ENCODE assay signal across 25 mouse cellular contexts in the genomic region with DNA sequence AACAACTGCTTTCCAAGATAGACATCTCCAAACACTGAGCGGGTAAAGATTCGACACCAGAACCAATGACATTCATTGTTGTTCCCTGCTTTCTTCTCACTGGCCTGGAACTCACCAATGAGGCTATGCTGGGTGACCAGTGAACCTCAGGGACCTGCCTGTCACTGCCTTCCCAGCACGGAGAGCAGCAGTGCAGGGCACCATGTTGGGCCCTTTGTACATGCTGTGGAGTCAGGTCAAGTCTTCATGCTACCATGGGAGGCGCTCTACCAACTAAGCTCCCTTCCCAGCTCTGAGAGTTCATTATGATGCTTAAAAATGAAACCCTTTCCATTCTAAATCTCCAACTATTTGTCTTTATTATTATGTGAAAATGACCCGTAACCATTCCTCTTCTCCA. TPM values are rescaled to one million over a fixed set of nuclear protein-coding genes. Genes with fewer than 3 reads are reported as not detected.
DNase-seq lines count a peak whose midpoint lies in the region; ATAC-seq and TF ChIP-seq lines count a peak whose summit lies in the region.
"Had no signal": no experiment of that assay in that cellular context is flagged by ENCODE, and none has a peak within 500 bp of the region (broad histone marks: within the 10 kb centered on the region; RNA-seq: fewer than 3 reads in every experiment).

No protein-coding gene starts in this region.

- H3K4me1 ChIP-seq in kidney, adult 2 months (ENCODE audit: control insufficient read depth, insufficient read depth, low read length): no peaks in the 10 kb centered on the region; the same call in 1 of the 2 replicates
- H3K4me1 ChIP-seq in kidney, embryonic 15.5 days: 0 out of 2 replicates have a peak, but pooled peaks cover 3% of the 10 kb centered on the region

- TF ChIP-seq POLR2A in kidney, adult 2 months (IDR thresholded peaks at IDR 0.05; ENCODE audit: low read depth, low read length): no peak

- ATAC-seq in kidney, embryonic 15.5 days (replicated peaks; ENCODE audit: low FRiP score): no peak
- ATAC-seq: activated CD4-positive, CD25-positive, alpha-beta regulatory T cell, adult 4 months; forebrain, embryonic 14.5 days; forebrain, embryonic 16.5 days had no signal

- no peak overlapping the region for H3K4me2 ChIP-seq in kidney, embryonic 15.5 days
- H3K4me2 ChIP-seq: forebrain, embryonic 12.5 days had no signal

- intact Hi-C loops in left cerebral cortex, postnatal 14 days (cut with DNase I): no loop called here

- no peaks in the 10 kb centered on the region for H3K27me3 ChIP-seq in kidney, adult 2 months (replicated peaks; ENCODE audit: control insufficient read depth, insufficient read depth, low read length)
- H3K27me3 ChIP-seq in kidney, embryonic 15.5 days: peaks cover 14% of the 10 kb centered on the region
- H3K27me3 ChIP-seq: embryonic facial prominence, embryonic 13.5 days had no signal

- no peaks in the 10 kb centered on the region for H3K9me3 ChIP-seq in kidney, embryonic 15.5 days (replicated peaks)
- H3K9me3 ChIP-seq: embryonic facial prominence, embryonic 13.5 days; embryonic facial prominence, embryonic 15.5 days; forebrain, embryonic 10.5 days; forebrain, embryonic 12.5 days had no signal

- TF ChIP-seq CTCF in kidney, adult 2 months (conservative IDR thresholded peaks at IDR 0.05; ENCODE audit: insufficient read depth, insufficient read length, low read depth, low read length): no peak

- peak; percentile 71 for DNase-seq in ES-CJ7 (ENCODE audit: low read depth, low spot score)
- peak; percentile 32 for DNase-seq in NIH3T3 (ENCODE audit: low read depth)
- DNase-seq in WW6 (ENCODE audit: low read depth, low spot score): peak; percentile 42
- DNase-seq in kidney, adult 2 months: no peak
- DNase-seq in gastrocnemius, postnatal 25 days: no peak
- no peak for DNase-seq in left cerebral cortex, postnatal 14 days (ENCODE audit: low spot score in 2 of 2)
- DNase-seq: adrenal gland, adult 8-10 months; adrenal gland, postnatal 14 days; adrenal gland, postnatal 36 days; cerebellum, adult 11-12 months; cerebellum, adult 2 months; cerebellum, adult 9-10 months; cerebellum, postnatal 10 days; cerebellum, postnatal 25 days; embryo, embryonic 11 days had no signal

- H3K4me3 ChIP-seq in kidney, adult 2 months (ENCODE audit: insufficient read depth, low read depth, low read length): no peak overlapping the region
- H3K4me3 ChIP-seq in kidney, embryonic 15.5 days (replicated peaks): no peak overlapping the region
- H3K4me3 ChIP-seq: embryonic facial prominence, embryonic 13.5 days; embryonic facial prominence, embryonic 15.5 days; erythroblast, embryonic 14.5 days; forebrain, embryonic 10.5 days; forebrain, embryonic 12.5 days had no signal

- no peak overlapping the region for H3K27ac ChIP-seq in kidney, adult 2 months (ENCODE audit: insufficient read depth, low read depth, low read length)
- no peak overlapping the region for H3K27ac ChIP-seq in kidney, embryonic 15.5 days
- H3K27ac ChIP-seq: embryonic facial prominence, embryonic 13.5 days; embryonic facial prominence, embryonic 15.5 days; forebrain, embryonic 10.5 days; forebrain, embryonic 12.5 days had no signal

- no peaks in the 10 kb centered on the region for H3K36me3 ChIP-seq in kidney, adult 2 months (ENCODE audit: control insufficient read depth, insufficient read depth, low read length)
- H3K36me3 ChIP-seq in kidney, embryonic 15.5 days: no peaks in the 10 kb centered on the region
- H3K36me3 ChIP-seq: embryonic facial prominence, embryonic 13.5 days; embryonic facial prominence, embryonic 15.5 days; forebrain, embryonic 10.5 days; forebrain, embryonic 12.5 days; G1E had no signal

- H3K9ac ChIP-seq in kidney, embryonic 15.5 days: no peak overlapping the region
- H3K9ac ChIP-seq: embryonic facial prominence, embryonic 13.5 days; embryonic facial prominence, embryonic 15.5 days; forebrain, embryonic 12.5 days had no signal

- 89% methylated on average over 5 of the region's 5 CpGs for WGBS in kidney, adult 2 months
- WGBS in kidney, embryonic 15.5 days: 86% methylated on average over 5 of the region's 5 CpGs

RNA-seq across cellular contexts. Expression of a gene that starts 6.8 kb away (rescaled TPM):
- 20.1 and 27.5 TPM in 2 replicates for polyA plus RNA-seq in kidney, adult 2 months (2012; rRNA removed)
- 1 to 10 TPM; 4.5 to 6.3 TPM for total RNA-seq in gastrocnemius, postnatal 25 days (2021)
- polyA plus RNA-seq in kidney, embryonic 15.5 days (2015; fragmentation: Nextera tagmentation; extraction: Ambion mirVana): 9.7 and 11.1 TPM in 2 replicates
- total RNA-seq in left cerebral cortex, postnatal 14 days (2021): 1 to 10 TPM; 2.4 to 3.0 TPM
- polyA plus RNA-seq: activated CD4-positive, CD25-positive, alpha-beta regulatory T cell, adult 4 months; erythroblast, embryonic 14.5 days; G1E had no signal

Comparison
In these comparisons a context has a peak if more than half of its experiments do, and no peak if none do; other contexts are left out.
1. DNase-seq: peak in ES-CJ7 (single experiment), NIH3T3 (single experiment) and WW6 (single experiment); none in kidney, adult 2 months (single experiment), gastrocnemius, postnatal 25 days (single experiment) and left cerebral cortex, postnatal 14 days (0 of 2).